Mouse (Mus musculus) bone marrow macrophage, adult 2 months (primary cell): ENCODE measurements at regions not wholly inside any gene's neighbourhood (a gene's known extent, or its start where the extent isn't known, plus 50 kb on each side); places are given as distances from the start of the nearest gene placed in this dataset.

Experiments used
- CTCF ChIP-seq: IDR thresholded peaks from 2 replicates; pipeline ENCODE4 v1.5.1; 2012; ENCODE audit warnings: low read depth, mild to moderate bottlenecking, low read length, moderate library complexity
- POLR2A ChIP-seq: IDR thresholded peaks from 2 replicates; pipeline ENCODE4 v1.6.1; 2012; ENCODE audit warnings: mild to moderate bottlenecking, low read depth, low read length, borderline replicate concordance

DNA sequence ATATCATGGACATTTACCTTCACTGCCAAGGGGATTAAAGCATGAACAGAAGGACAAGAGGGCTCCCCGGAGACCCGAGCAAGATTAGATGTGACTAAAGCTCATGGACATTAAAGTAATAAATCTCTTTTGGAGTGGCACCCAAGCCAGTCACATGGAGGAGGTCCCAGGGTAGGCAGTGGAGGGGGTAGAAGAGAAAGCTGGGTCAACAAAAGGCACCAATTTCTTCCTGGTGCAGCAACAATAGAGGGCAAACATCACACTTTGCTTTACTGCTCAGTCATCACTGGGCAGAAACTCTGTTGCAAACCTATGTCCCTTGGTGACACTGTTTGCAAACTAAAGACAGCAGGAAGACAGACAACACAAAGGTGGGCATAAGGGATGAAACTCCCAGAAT is 131.0 kb upstream of the Irs2 start:
- TF ChIP-seq POLR2A (no peak), CTCF (no peak)
